ENCODE assay signal across 21 mouse cellular contexts in the genomic region with DNA sequence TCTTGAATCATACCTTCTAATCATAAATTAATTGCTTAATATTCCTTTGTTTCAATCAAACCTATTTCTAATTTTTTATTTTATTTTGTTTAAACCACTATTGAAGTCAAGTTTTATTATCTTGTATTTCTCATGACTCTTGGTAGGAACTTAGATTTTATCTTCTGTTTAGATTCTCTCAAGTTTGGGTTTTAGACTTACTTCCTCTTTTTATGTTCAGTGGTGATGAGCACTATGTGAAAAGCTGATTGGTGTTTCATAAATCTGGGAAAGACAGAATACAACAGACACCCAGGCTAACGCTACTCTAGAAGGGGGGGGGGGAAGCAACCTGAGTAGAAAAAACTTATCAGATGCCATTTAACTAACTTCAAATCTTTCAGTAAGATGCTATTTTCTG. TPM values are rescaled to one million over a fixed set of nuclear protein-coding genes. Genes with fewer than 3 reads are reported as not detected.
"Had no signal": no experiment of that assay in that cellular context is flagged by ENCODE, and none has a peak within 500 bp of the region (broad histone marks: within the 10 kb centered on the region; RNA-seq: fewer than 3 reads in every experiment).

No protein-coding gene starts in this region.

- DNase-seq: liver, postnatal 0 days; lung, adult 2 months; lung, postnatal 14 days; lung, postnatal 36 days; midbrain, embryonic 14.5 days; retina, postnatal 1 day; right cerebral cortex, adult 18-20 months; thymus, adult 18-20 months; thymus, postnatal 14 days; thymus, postnatal 36 days had no signal

- H3K4me2 ChIP-seq: lung, embryonic 15.5 days; midbrain, embryonic 12.5 days; neural tube, embryonic 13.5 days; neural tube, embryonic 15.5 days had no signal

- H3K27me3 ChIP-seq: lung, embryonic 15.5 days; midbrain, embryonic 12.5 days; neural tube, embryonic 13.5 days; neural tube, embryonic 15.5 days had no signal

- ATAC-seq: liver, postnatal 0 days; lung, postnatal 0 days; midbrain, embryonic 16.5 days had no signal

- H3K9ac ChIP-seq: liver, postnatal 0 days; lung, embryonic 15.5 days; midbrain, embryonic 12.5 days; neural tube, embryonic 13.5 days; neural tube, embryonic 15.5 days had no signal

- H3K36me3 ChIP-seq: lung, embryonic 15.5 days; midbrain, embryonic 10.5 days; midbrain, embryonic 12.5 days; neural tube, embryonic 13.5 days; neural tube, embryonic 15.5 days had no signal

- H3K4me1 ChIP-seq: lung, embryonic 15.5 days; midbrain, embryonic 10.5 days; midbrain, embryonic 12.5 days; neural tube, embryonic 13.5 days; neural tube, embryonic 15.5 days had no signal

- H3K9me3 ChIP-seq: lung, embryonic 15.5 days; midbrain, embryonic 10.5 days; midbrain, embryonic 12.5 days; neural tube, embryonic 13.5 days; neural tube, embryonic 15.5 days had no signal

- H3K27ac ChIP-seq: lung, embryonic 15.5 days; macrophage; midbrain, embryonic 10.5 days; midbrain, embryonic 12.5 days; neural tube, embryonic 13.5 days; neural tube, embryonic 15.5 days had no signal

- H3K4me3 ChIP-seq: lung, embryonic 15.5 days; midbrain, embryonic 10.5 days; midbrain, embryonic 12.5 days; myocyte; neural tube, embryonic 13.5 days; neural tube, embryonic 15.5 days had no signal

RNA-seq across cellular contexts. Expression of gene Hfm1, which starts 49.7 kb away (rescaled TPM):
- total RNA-seq: megakaryocyte, adult 5-6 weeks had no signal
- polyA plus RNA-seq: liver, postnatal 0 days; lung, adult 2 months; macrophage; myocyte; spleen, adult 2 months had no signal
